Mouse (Mus musculus) brain, embryonic 14.5 days (tissue): Measurements from ENCODE around the gene Fam174a.

Source experiments
- CTCF ChIP-seq: fragments of 200-500 bp; IDR thresholded peaks from 2 replicates; pipeline ENCODE4 v1.5.1; 2012; ENCODE audit warnings: inconsistent platforms, mild to moderate bottlenecking, moderate library complexity, borderline replicate concordance; ENCODE audit not compliant: insufficient read depth, insufficient read length; ENCODE audit errors: extremely low read depth
- POLR2A ChIP-seq: fragments of 200-500 bp; IDR thresholded peaks from 2 replicates; pipeline ENCODE4 v1.6.1; 2012; ENCODE audit warnings: mild to moderate bottlenecking, inconsistent platforms, borderline replicate concordance; ENCODE audit not compliant: poor library complexity, insufficient read depth, insufficient read length, severe bottlenecking; ENCODE audit errors: extremely low read depth

GRCm38 (mm10) chr1:95381028-95381427, 67.6 kb downstream of the Fam174a start:
- no peak for TF ChIP-seq POLR2A
- TF ChIP-seq CTCF = no peak
